Mouse (Mus musculus) midbrain, postnatal 0 days (tissue): Measurements from ENCODE around the gene Wdr24. TPM values are rescaled to one million over a fixed set of nuclear protein-coding genes. Genes with fewer than 3 reads are reported as not detected.

Experiments
- ATAC-seq: fragments of 200-750 bp; cut with Nextera tagmentation; 2 replicates; pipeline ENCODE4 v1.8.0; 2017; ENCODE audit warnings: moderate number of reproducible peaks, mild to moderate bottlenecking, moderate TSS enrichment, moderate library complexity; ENCODE audit not compliant: low FRiP score
- DNase-seq: peaks from one replicate; pipeline ENCODE4 v3.0.0-alpha.2; 2015; ENCODE audit warnings: low spot score
- H3K27ac ChIP-seq: fragments of 300-500 bp; sonication (generic); 2 replicates; pipeline ENCODE4 v1.5.1; 2014; ENCODE audit warnings: low read depth, mild to moderate bottlenecking, low read length, mixed read lengths
- H3K27me3 ChIP-seq: fragments of 300-500 bp; sonication (generic); 2 replicates; pipeline ENCODE4 v1.6.1; 2014; ENCODE audit warnings: low read length, control low read depth, mixed read lengths; ENCODE audit not compliant: insufficient read depth
- H3K36me3 ChIP-seq: fragments of 300-500 bp; sonication (generic); 2 replicates; pipeline ENCODE4 v1.6.1; 2014; ENCODE audit warnings: low read length, control low read depth, mixed read lengths; ENCODE audit not compliant: insufficient read depth
- H3K4me1 ChIP-seq: fragments of 300-500 bp; sonication (generic); 2 replicates; pipeline ENCODE4 v1.6.1; 2014; ENCODE audit warnings: mild to moderate bottlenecking, control low read depth, antibody characterized with exemption, low read length, mixed read lengths; ENCODE audit not compliant: insufficient read depth
- H3K4me2 ChIP-seq: fragments of 300-500 bp; sonication (generic); 2 replicates; pipeline ENCODE4 v1.6.1; 2014; ENCODE audit warnings: low read depth, mild to moderate bottlenecking, low read length, mixed read lengths; ENCODE audit not compliant: poor library complexity, severe bottlenecking
- H3K4me3 ChIP-seq: fragments of 300-500 bp; sonication (generic); 2 replicates; pipeline ENCODE4 v1.5.1; 2014; ENCODE audit warnings: low read depth, mild to moderate bottlenecking, low read length, moderate library complexity
- H3K9ac ChIP-seq: fragments of 300-500 bp; sonication (generic); replicated peaks from 2 replicates; pipeline ENCODE4 v1.6.1; 2014; ENCODE audit warnings: mild to moderate bottlenecking, low read length, moderate library complexity, mixed read lengths; ENCODE audit not compliant: poor library complexity, severe bottlenecking
- H3K9me3 ChIP-seq: fragments of 300-500 bp; sonication (generic); 2 replicates; pipeline ENCODE4 v1.6.1; 2016; ENCODE audit warnings: low read length, control low read depth
- CTCF ChIP-seq: IDR thresholded peaks from 2 replicates; pipeline ENCODE4 v1.5.1; 2016; ENCODE audit warnings: antibody characterized with exemption, mild to moderate bottlenecking
- WGBS: fragments of 180-500 bp; shearing (Covaris S2); extraction: QIAGEN DNeasy Blood & Tissue Kit; methylation state at CpG from one replicate; pipeline ENCODE4 v1.1.7; 2014; 5-methylcytosine and 5-hydroxymethylcytosine counted together
- polyA plus RNA-seq: library from polyadenylated mRNA; unstranded; fragments of >200 nt; fragmentation: Nextera tagmentation; extraction: Ambion mirVana; gene quantifications from 2 replicates; pipeline ENCODE4 v1.2.1, GENCODE M21; 2015
- total RNA-seq: library from RNA; depleted of rRNA; stranded (reverse); fragments of >200 nt; gene quantifications from 2 replicates; pipeline ENCODE4 v1.2.3, GENCODE M21; 2014

The Wdr24 gene
- total and polyA plus RNA-seq, 2 experiments from 2014 or later, result 24.7 to 33.4 TPM

GRCm38 (mm10) chr17:25824362-25825142 is 1.1 kb downstream of the Wdr24 start:
- Histone ChIP-seq H3K9me3 (no peaks in the 10 kb centered on the region), H3K4me3 (peak overlapping the region; percentile 57), H3K27me3 (no peaks in the 10 kb centered on the region), H3K27ac (0 out of 2 replicates have a peak overlapping the region, but pooled peaks have one; percentile 77), H3K9ac (peak overlapping the region; percentile 78), H3K4me1 (peaks cover 14% of the 10 kb centered on the region), H3K4me2 (peak overlapping the region; percentile 97), H3K36me3 (peaks cover 24% of the 10 kb centered on the region)
- DNase-seq, result no peak
- ATAC-seq, result no peak
- 78% methylated on average over 16 of the region's 17 CpGs for WGBS
- no peak for TF ChIP-seq CTCF

GRCm38 (mm10) chr17:25825311-25825710 is 1.9 kb downstream of the Wdr24 start:
- peaks cover 21% of the 10 kb centered on the region for H3K4me1 ChIP-seq
- no peak overlapping the region for H3K9ac ChIP-seq
- H3K9me3 ChIP-seq, result no peaks in the 10 kb centered on the region
- no peak for TF ChIP-seq CTCF
- WGBS, result 91% methylated on average over 6 of the region's 6 CpGs
- no peak for DNase-seq
- no peak for ATAC-seq
- H3K4me2 ChIP-seq, result no peak overlapping the region
- H3K27ac ChIP-seq, result no peak overlapping the region
- H3K36me3 ChIP-seq, result peaks cover 24% of the 10 kb centered on the region
- H3K27me3 ChIP-seq, result no peaks in the 10 kb centered on the region
- no peak overlapping the region for H3K4me3 ChIP-seq

GRCm38 (mm10) chr17:25825984-25826570 is 2.6 kb downstream of the Wdr24 start:
- Histone ChIP-seq H3K27me3 (no peaks in the 10 kb centered on the region), H3K4me1 (peaks cover 21% of the 10 kb centered on the region), H3K9me3 (no peaks in the 10 kb centered on the region), H3K27ac (no peak overlapping the region), H3K36me3 (peaks cover 31% of the 10 kb centered on the region), H3K4me3 (no peak overlapping the region), H3K4me2 (no peak overlapping the region), H3K9ac (no peak overlapping the region)
- DNase-seq (no peak), ATAC-seq (no peak)
- no peak for TF ChIP-seq CTCF
- WGBS, result 96% methylated on average over 27 of the region's 27 CpGs

GRCm38 (mm10) chr17:25827011-25827410 is 3.6 kb downstream of the Wdr24 start:
- no peak for ATAC-seq
- DNase-seq, result no peak
- peaks cover 37% of the 10 kb centered on the region for H3K36me3 ChIP-seq
- no peaks in the 10 kb centered on the region for H3K27me3 ChIP-seq
- TF ChIP-seq CTCF, result no peak
- 95% methylated on average over 13 of the region's 13 CpGs for WGBS
- H3K4me3 ChIP-seq, result no peak overlapping the region
- no peak overlapping the region for H3K27ac ChIP-seq
- H3K9me3 ChIP-seq, result no peaks in the 10 kb centered on the region
- peaks cover 29% of the 10 kb centered on the region for H3K4me1 ChIP-seq
- H3K9ac ChIP-seq, result 0 out of 2 replicates have a peak overlapping the region, but pooled peaks have one; percentile 19
- no peak overlapping the region for H3K4me2 ChIP-seq

GRCm38 (mm10) chr17:25827546-25828222 is 4.3 kb downstream of the Wdr24 start:
- H3K27me3 ChIP-seq, result no peaks in the 10 kb centered on the region
- H3K4me1 ChIP-seq, result peaks cover 29% of the 10 kb centered on the region
- TF ChIP-seq CTCF, result no peak
- no peaks in the 10 kb centered on the region for H3K9me3 ChIP-seq
- H3K4me3 ChIP-seq, result no peak overlapping the region
- no peak overlapping the region for H3K27ac ChIP-seq
- ATAC-seq, result no peak
- no peak overlapping the region for H3K4me2 ChIP-seq
- WGBS, result 94% methylated on average over 22 of the region's 22 CpGs
- DNase-seq, result no peak
- H3K9ac ChIP-seq, result 0 out of 2 replicates have a peak overlapping the region, but pooled peaks have one; percentile 78
- H3K36me3 ChIP-seq, result peaks cover 37% of the 10 kb centered on the region
